Mouse (Mus musculus): Measurements from ENCODE around the gene Naa16. TPM values are rescaled to one million over a fixed set of nuclear protein-coding genes. Genes with fewer than 3 reads are reported as not detected.

Naa16 gene
- polyA plus RNA-seq, 1 experiment = 3.6 TPM

DNA sequence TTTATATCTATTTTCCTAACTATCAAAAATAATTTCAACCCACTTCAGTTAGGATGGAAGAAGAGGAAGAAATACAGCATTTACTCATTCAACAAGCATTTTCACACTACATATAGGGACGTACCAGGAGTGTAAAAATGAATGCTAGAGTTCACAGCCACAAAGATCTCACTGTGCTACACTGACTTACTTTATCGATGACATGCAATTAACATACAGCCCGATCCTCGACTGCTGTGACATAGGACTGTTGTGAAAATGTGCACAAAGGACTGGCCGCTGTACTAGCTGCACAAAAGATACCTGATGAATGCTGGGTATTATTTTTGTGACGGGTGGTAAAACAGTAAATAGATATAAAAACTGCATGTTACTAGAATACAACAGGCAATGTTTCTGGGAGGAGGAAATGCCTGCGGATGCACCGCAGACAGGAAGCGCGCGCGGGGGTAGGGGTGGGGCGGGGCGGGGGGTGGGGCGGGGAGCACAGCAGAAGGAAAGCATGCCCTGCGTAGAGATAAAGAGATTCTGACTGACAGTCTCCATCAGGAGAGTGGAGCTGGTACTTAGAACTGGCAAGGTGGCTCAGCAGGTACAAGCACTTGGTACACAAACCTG lies 59.5 kb downstream of the Naa16 start:
- TF ChIP-seq E2F4 (IDR thresholded peaks at IDR 0.05; ENCODE audit: insufficient read depth) (no peak), TCF3 (IDR thresholded peaks at IDR 0.05; ENCODE audit: insufficient read length, low read depth) (no peak), MYOG (IDR thresholded peaks at IDR 0.05; ENCODE audit: control insufficient read depth in 1 of 3, insufficient read depth in 1 of 3, insufficient read length in 2 of 3, low read depth in 2 of 3) (no peak), MYOD1 (IDR thresholded peaks at IDR 0.05; ENCODE audit: control insufficient read depth in 1 of 3, insufficient read length in 2 of 3, low read depth in 2 of 3) (no peak), TCF12 (IDR thresholded peaks at IDR 0.05; ENCODE audit: insufficient read depth, poor library complexity, severe bottlenecking) (no peak), CEBPB (IDR thresholded peaks at IDR 0.05; ENCODE audit: insufficient read depth, poor library complexity, severe bottlenecking) (no peak), POLR2AphosphoS2 (IDR thresholded peaks at IDR 0.05; ENCODE audit: insufficient read length, low read depth) (no peak), SRF (IDR thresholded peaks at IDR 0.05; ENCODE audit: control insufficient read depth, insufficient read length, low read depth) (no peak), REST (IDR thresholded peaks at IDR 0.05; ENCODE audit: insufficient read depth, insufficient read length) (no peak), POLR2A (IDR thresholded peaks at IDR 0.05; ENCODE audit: insufficient read length, low read depth) (no peak)

GRCm38 (mm10) chr14:79327033-79327432 lies 63.5 kb downstream of the Naa16 start:
- Histone ChIP-seq H3K36me3 (ENCODE audit: control insufficient read depth, insufficient read depth) (no peaks in the 10 kb centered on the region), H3ac (ENCODE audit: control insufficient read depth, insufficient read length) (no peak overlapping the region), H3K4me3 (no peak overlapping the region), H3K4me2 (ENCODE audit: low read depth) (no peak overlapping the region), H3K27me3 (ENCODE audit: control insufficient read depth, insufficient read depth, insufficient read length) (no peaks in the 10 kb centered on the region), H3K79me2 (ENCODE audit: control insufficient read depth, insufficient read depth) (no peaks in the 10 kb centered on the region)
- TF ChIP-seq CEBPB (IDR thresholded peaks at IDR 0.05; ENCODE audit: insufficient read depth, poor library complexity, severe bottlenecking) = no peak
- TF ChIP-seq POLR2A (IDR thresholded peaks at IDR 0.05; ENCODE audit: insufficient read length, low read depth) = no peak
- TF ChIP-seq MYOD1 (IDR thresholded peaks at IDR 0.05; ENCODE audit: control insufficient read depth in 1 of 3, insufficient read length in 2 of 3, low read depth in 2 of 3) = no peak
- no peak for TF ChIP-seq E2F4 (IDR thresholded peaks at IDR 0.05; ENCODE audit: insufficient read depth)
- no peak for TF ChIP-seq REST (IDR thresholded peaks at IDR 0.05; ENCODE audit: insufficient read depth, insufficient read length)

More for the DNA sequence above, 59.5 kb downstream of the Naa16 start:
- Histone ChIP-seq H3K27me3 (ENCODE audit: control insufficient read depth, insufficient read depth, insufficient read length) (no peaks in the 10 kb centered on the region), H3K36me3 (ENCODE audit: control insufficient read depth, insufficient read depth) (peaks cover 12% of the 10 kb centered on the region), H3K4me3 (no peak overlapping the region), H3K79me2 (ENCODE audit: control insufficient read depth, insufficient read depth) (no peaks in the 10 kb centered on the region), H3K4me2 (ENCODE audit: low read depth) (no peak overlapping the region), H3ac (ENCODE audit: control insufficient read depth, insufficient read length) (no peak overlapping the region)

DNA sequence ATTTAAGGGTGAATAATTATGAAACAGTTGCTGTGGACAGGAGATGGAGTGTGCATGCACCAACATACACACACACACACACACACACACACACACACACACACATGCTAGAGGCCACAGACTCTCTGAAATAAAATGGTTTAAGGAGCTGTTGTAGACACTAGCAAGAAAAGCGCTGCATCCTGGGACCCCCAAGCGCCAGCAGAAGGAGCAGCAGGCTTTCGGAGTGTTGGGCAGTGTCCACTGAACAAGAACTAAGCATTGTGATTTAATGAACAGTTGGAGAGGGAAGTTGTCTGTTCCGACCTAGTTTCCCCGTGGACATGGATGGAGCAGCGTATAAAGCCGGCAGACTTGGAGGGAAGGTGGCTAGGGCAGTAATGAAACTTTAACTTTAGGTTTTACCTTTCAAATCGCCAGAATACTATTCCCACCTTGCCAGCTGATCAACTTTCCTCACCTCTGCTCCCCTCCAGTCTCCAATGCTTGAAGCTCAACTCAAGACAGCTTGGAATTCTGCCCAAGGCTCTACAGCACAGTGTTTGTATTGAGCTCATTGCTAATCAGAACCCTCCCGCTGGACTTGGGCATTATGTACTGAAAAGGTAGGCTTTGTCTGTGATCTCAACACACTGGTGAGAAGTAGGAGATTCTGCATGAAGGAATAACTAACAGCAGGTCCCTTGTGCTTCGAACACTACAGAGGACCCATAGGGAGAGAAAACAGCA lies 66.3 kb downstream of the Naa16 start:
- TF ChIP-seq SRF (IDR thresholded peaks at IDR 0.05; ENCODE audit: control insufficient read depth, insufficient read length, low read depth) = no peak
- no peak for TF ChIP-seq POLR2AphosphoS2 (IDR thresholded peaks at IDR 0.05; ENCODE audit: insufficient read length, low read depth)
- TF ChIP-seq MYOD1 (IDR thresholded peaks at IDR 0.05; ENCODE audit: control insufficient read depth in 1 of 3, insufficient read length in 2 of 3, low read depth in 2 of 3) = no peak
- Histone ChIP-seq H3K27me3 (ENCODE audit: control insufficient read depth, insufficient read depth, insufficient read length) (no peaks in the 10 kb centered on the region), H3ac (ENCODE audit: control insufficient read depth, insufficient read length) (no peak overlapping the region), H3K79me2 (ENCODE audit: control insufficient read depth, insufficient read depth) (no peaks in the 10 kb centered on the region), H3K4me3 (no peak overlapping the region), H3K36me3 (ENCODE audit: control insufficient read depth, insufficient read depth) (no peaks in the 10 kb centered on the region), H3K4me2 (ENCODE audit: low read depth) (no peak overlapping the region)

DNA sequence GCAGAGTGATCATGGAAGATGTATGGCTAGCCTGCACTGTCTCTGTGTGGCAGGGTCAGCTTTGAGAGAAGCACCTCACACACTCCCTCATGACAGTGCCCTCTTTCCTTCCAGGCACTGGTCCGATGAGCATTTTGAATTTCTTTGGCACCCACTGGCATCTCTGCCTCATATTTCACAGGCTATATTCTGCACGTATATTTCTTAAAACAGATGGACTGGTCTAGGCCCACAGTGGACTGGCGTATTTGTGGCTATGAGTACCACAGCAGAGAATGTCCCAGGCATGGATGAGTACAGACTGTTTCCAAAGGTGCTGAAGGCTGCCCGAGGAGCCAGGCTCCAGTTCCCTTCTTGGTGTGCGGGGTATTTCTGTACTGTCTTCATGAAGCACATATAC lies 68.7 kb downstream of the Naa16 start:
- Histone ChIP-seq H3ac (ENCODE audit: control insufficient read depth, insufficient read length) (no peak overlapping the region), H3K27me3 (ENCODE audit: control insufficient read depth, insufficient read depth, insufficient read length) (no peaks in the 10 kb centered on the region), H3K79me2 (ENCODE audit: control insufficient read depth, insufficient read depth) (no peaks in the 10 kb centered on the region), H3K36me3 (ENCODE audit: control insufficient read depth, insufficient read depth) (no peaks in the 10 kb centered on the region), H3K4me3 (no peak overlapping the region), H3K4me2 (ENCODE audit: low read depth) (no peak overlapping the region)
- TF ChIP-seq MYOG (IDR thresholded peaks at IDR 0.05; ENCODE audit: control insufficient read depth in 1 of 3, insufficient read depth in 1 of 3, insufficient read length in 2 of 3, low read depth in 2 of 3) (no peak), POLR2AphosphoS2 (IDR thresholded peaks at IDR 0.05; ENCODE audit: insufficient read length, low read depth) (no peak), TCF12 (IDR thresholded peaks at IDR 0.05; ENCODE audit: insufficient read depth, poor library complexity, severe bottlenecking) (no peak), SRF (IDR thresholded peaks at IDR 0.05; ENCODE audit: control insufficient read depth, insufficient read length, low read depth) (no peak), MYOD1 (IDR thresholded peaks at IDR 0.05; ENCODE audit: control insufficient read depth in 1 of 3, insufficient read length in 2 of 3, low read depth in 2 of 3) (no peak), REST (IDR thresholded peaks at IDR 0.05; ENCODE audit: insufficient read depth, insufficient read length) (no peak), E2F4 (IDR thresholded peaks at IDR 0.05; ENCODE audit: insufficient read depth) (no peak)

DNA sequence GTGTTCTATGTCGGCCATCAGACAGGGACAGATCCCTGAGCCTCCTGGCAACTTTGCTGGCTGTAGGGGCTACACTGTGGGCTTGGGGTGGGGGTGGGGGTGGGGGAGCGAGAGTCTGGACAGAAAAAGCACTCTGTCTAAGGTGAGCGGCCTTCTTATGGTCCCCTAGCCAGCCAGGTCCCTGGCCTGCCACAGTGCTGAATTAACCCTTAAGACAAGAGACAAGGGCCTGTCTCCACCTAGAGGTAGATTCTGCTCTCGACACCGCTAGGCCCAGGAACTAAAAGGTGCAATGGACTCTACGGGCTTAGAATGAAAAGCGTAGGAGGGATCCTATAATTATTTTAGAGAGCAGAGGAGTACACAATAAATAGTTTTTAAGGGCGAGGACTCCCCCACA lies 69.4 kb downstream of the Naa16 start:
- TF ChIP-seq SRF (IDR thresholded peaks at IDR 0.05; ENCODE audit: control insufficient read depth, insufficient read length, low read depth) (no peak), POLR2A (IDR thresholded peaks at IDR 0.05; ENCODE audit: insufficient read length, low read depth) (no peak), MYOD1 (IDR thresholded peaks at IDR 0.05; ENCODE audit: control insufficient read depth in 1 of 3, insufficient read length in 2 of 3, low read depth in 2 of 3) (no peak), MAX (IDR thresholded peaks at IDR 0.05; ENCODE audit: low read depth) (no peak), TCF3 (IDR thresholded peaks at IDR 0.05; ENCODE audit: insufficient read length, low read depth) (no peak), TCF12 (IDR thresholded peaks at IDR 0.05; ENCODE audit: insufficient read depth, poor library complexity, severe bottlenecking) (no peak), MYOG (IDR thresholded peaks at IDR 0.05; ENCODE audit: control insufficient read depth in 1 of 3, insufficient read depth in 1 of 3, insufficient read length in 2 of 3, low read depth in 2 of 3) (no peak), REST (IDR thresholded peaks at IDR 0.05; ENCODE audit: insufficient read depth, insufficient read length) (no peak), USF1 (IDR thresholded peaks at IDR 0.05; ENCODE audit: low read depth) (no peak), E2F4 (IDR thresholded peaks at IDR 0.05; ENCODE audit: insufficient read depth) (no peak), POLR2AphosphoS2 (IDR thresholded peaks at IDR 0.05; ENCODE audit: insufficient read length, low read depth) (no peak)
- H3K27me3 ChIP-seq (ENCODE audit: control insufficient read depth, insufficient read depth, insufficient read length) = no peaks in the 10 kb centered on the region
- no peaks in the 10 kb centered on the region for H3K79me2 ChIP-seq (ENCODE audit: control insufficient read depth, insufficient read depth)
- H3K36me3 ChIP-seq (ENCODE audit: control insufficient read depth, insufficient read depth) = no peaks in the 10 kb centered on the region
- H3K4me3 ChIP-seq = no peak overlapping the region
- H3ac ChIP-seq (ENCODE audit: control insufficient read depth, insufficient read length) = no peak overlapping the region
- H3K4me2 ChIP-seq (ENCODE audit: low read depth) = no peak overlapping the region

All from myocyte (in vitro differentiated cells).